Mouse (Mus musculus): ENCODE measurements around the gene Nisch.

DNA sequence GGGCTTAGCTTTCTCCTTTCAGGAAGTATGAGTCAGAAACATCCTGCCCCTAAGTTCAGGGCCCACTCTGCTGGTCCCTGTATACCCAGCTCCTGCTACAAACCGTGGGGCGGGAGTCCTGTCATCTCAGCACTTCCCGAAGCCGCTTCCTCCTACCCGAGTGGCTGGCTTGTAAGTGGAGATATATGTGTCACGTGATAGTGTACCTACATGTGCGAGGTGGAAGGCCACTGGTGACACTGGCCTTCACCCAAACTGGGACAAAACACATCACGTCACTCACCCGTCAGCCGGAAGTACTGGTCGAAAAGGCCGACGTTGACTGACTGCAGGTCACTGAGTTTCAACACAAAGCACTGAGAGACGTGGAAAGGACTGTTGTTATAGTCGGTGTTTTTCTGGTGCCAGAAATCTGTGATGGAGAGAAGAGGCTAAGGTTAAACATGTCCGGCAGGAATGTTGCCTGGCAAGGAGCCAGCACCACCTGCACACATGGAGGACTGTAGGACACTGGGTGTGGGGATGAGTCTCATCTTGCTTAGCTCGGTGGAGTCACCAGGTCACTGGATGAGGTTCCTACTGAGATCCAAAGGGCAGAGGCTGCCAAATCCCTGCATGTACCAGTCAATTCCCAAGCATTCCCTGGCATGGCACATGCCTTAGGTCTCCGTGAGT is 43.8 kb downstream of the Nisch start:
- TF ChIP-seq POLR2A (IDR thresholded peaks at IDR 0.05; ENCODE audit: low read depth, low read length) (no peak), ZMIZ1 (IDR thresholded peaks at IDR 0.05; ENCODE audit: low read depth, low read length) (no peak), MXI1 (IDR thresholded peaks at IDR 0.05; ENCODE audit: low read depth, low read length) (no peak), TCF12 (IDR thresholded peaks at IDR 0.05; ENCODE audit: low read depth, low read length) (no peak), CTCF (conservative IDR thresholded peaks at IDR 0.05 in 1 of 2, IDR thresholded peaks at IDR 0.05 in 1 of 2; ENCODE audit: low read depth in 2 of 2, low read length in 2 of 2) (no peak), GABPA (IDR thresholded peaks at IDR 0.05; ENCODE audit: insufficient replicate concordance, low read depth, low read length) (no peak), POLR2AphosphoS2 (IDR thresholded peaks at IDR 0.05; ENCODE audit: low read depth, low read length) (no peak), BHLHE40 (IDR thresholded peaks at IDR 0.05; ENCODE audit: low read depth, low read length) (no peak), TBP (conservative IDR thresholded peaks at IDR 0.05; ENCODE audit: low read depth, low read length) (no peak), CHD1 (IDR thresholded peaks at IDR 0.05; ENCODE audit: low read depth, low read length) (no peak), ETS1 (conservative IDR thresholded peaks at IDR 0.05; ENCODE audit: low read depth, low read length) (no peak), SIN3A (IDR thresholded peaks at IDR 0.05; ENCODE audit: low read length) (no peak), MEF2A (IDR thresholded peaks at IDR 0.05; ENCODE audit: borderline replicate concordance, low read depth, low read length) (no peak), KAT2A (IDR thresholded peaks at IDR 0.05; ENCODE audit: insufficient replicate concordance, low read length) (no peak)
